Mouse (Mus musculus) bone marrow macrophage, adult 2 months (primary cell): Measurements from ENCODE around the gene Nkx2-4.

Experiments used
- CTCF ChIP-seq: IDR thresholded peaks from 2 replicates; pipeline ENCODE4 v1.5.1; 2012; ENCODE audit warnings: low read depth, mild to moderate bottlenecking, low read length, moderate library complexity
- POLR2A ChIP-seq: IDR thresholded peaks from 2 replicates; pipeline ENCODE4 v1.6.1; 2012; ENCODE audit warnings: mild to moderate bottlenecking, low read depth, low read length, borderline replicate concordance

DNA sequence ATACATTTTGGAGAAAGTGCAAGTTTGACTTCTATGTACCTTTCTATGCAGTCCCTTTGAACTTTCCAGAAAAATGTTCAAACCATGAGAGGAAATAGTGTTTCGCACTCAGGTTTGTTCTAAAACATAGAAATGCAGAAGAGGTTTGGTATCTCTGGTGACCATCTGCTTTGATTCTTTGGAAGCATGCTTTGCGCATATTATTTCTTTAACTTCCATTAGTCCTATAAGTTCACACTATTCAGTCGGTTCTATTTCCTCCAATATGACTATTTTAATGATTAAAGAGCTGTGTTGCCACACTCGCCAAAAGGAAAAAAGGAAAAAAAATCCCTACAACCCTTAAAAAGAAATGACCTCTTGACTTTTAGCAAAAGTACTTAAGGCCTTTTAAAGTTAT lies 2.9 kb downstream of the Nkx2-4 start:
- no peak for TF ChIP-seq CTCF
- no peak for TF ChIP-seq POLR2A
